Mouse (Mus musculus) midbrain, postnatal 0 days (tissue): ENCODE results near the gene Tgfbr1. TPM values are rescaled to one million over a fixed set of nuclear protein-coding genes. Genes with fewer than 3 reads are reported as not detected.

Source experiments
- ATAC-seq: fragments of 200-750 bp; cut with Nextera tagmentation; 2 replicates; pipeline ENCODE4 v1.8.0; 2017; ENCODE audit warnings: moderate number of reproducible peaks, mild to moderate bottlenecking, moderate TSS enrichment, moderate library complexity; ENCODE audit not compliant: low FRiP score
- DNase-seq: peaks from one replicate; pipeline ENCODE4 v3.0.0-alpha.2; 2015; ENCODE audit warnings: low spot score
- H3K27ac ChIP-seq: fragments of 300-500 bp; sonication (generic); 2 replicates; pipeline ENCODE4 v1.5.1; 2014; ENCODE audit warnings: low read depth, mild to moderate bottlenecking, low read length, mixed read lengths
- H3K27me3 ChIP-seq: fragments of 300-500 bp; sonication (generic); 2 replicates; pipeline ENCODE4 v1.6.1; 2014; ENCODE audit warnings: low read length, control low read depth, mixed read lengths; ENCODE audit not compliant: insufficient read depth
- H3K36me3 ChIP-seq: fragments of 300-500 bp; sonication (generic); 2 replicates; pipeline ENCODE4 v1.6.1; 2014; ENCODE audit warnings: low read length, control low read depth, mixed read lengths; ENCODE audit not compliant: insufficient read depth
- H3K4me1 ChIP-seq: fragments of 300-500 bp; sonication (generic); 2 replicates; pipeline ENCODE4 v1.6.1; 2014; ENCODE audit warnings: mild to moderate bottlenecking, control low read depth, antibody characterized with exemption, low read length, mixed read lengths; ENCODE audit not compliant: insufficient read depth
- H3K4me2 ChIP-seq: fragments of 300-500 bp; sonication (generic); 2 replicates; pipeline ENCODE4 v1.6.1; 2014; ENCODE audit warnings: low read depth, mild to moderate bottlenecking, low read length, mixed read lengths; ENCODE audit not compliant: poor library complexity, severe bottlenecking
- H3K4me3 ChIP-seq: fragments of 300-500 bp; sonication (generic); 2 replicates; pipeline ENCODE4 v1.5.1; 2014; ENCODE audit warnings: low read depth, mild to moderate bottlenecking, low read length, moderate library complexity
- H3K9ac ChIP-seq: fragments of 300-500 bp; sonication (generic); replicated peaks from 2 replicates; pipeline ENCODE4 v1.6.1; 2014; ENCODE audit warnings: mild to moderate bottlenecking, low read length, moderate library complexity, mixed read lengths; ENCODE audit not compliant: poor library complexity, severe bottlenecking
- H3K9me3 ChIP-seq: fragments of 300-500 bp; sonication (generic); 2 replicates; pipeline ENCODE4 v1.6.1; 2016; ENCODE audit warnings: low read length, control low read depth
- CTCF ChIP-seq: IDR thresholded peaks from 2 replicates; pipeline ENCODE4 v1.5.1; 2016; ENCODE audit warnings: antibody characterized with exemption, mild to moderate bottlenecking
- WGBS: fragments of 180-500 bp; shearing (Covaris S2); extraction: QIAGEN DNeasy Blood & Tissue Kit; methylation state at CpG from one replicate; pipeline ENCODE4 v1.1.7; 2014; 5-methylcytosine and 5-hydroxymethylcytosine counted together
- polyA plus RNA-seq: library from polyadenylated mRNA; unstranded; fragments of >200 nt; fragmentation: Nextera tagmentation; extraction: Ambion mirVana; gene quantifications from 2 replicates; pipeline ENCODE4 v1.2.1, GENCODE M21; 2015
- total RNA-seq: library from RNA; depleted of rRNA; stranded (reverse); fragments of >200 nt; gene quantifications from 2 replicates; pipeline ENCODE4 v1.2.3, GENCODE M21; 2014

Tgfbr1 gene
- total and polyA plus RNA-seq, 2 experiments from 2014 or later: 16.1 to 30.7 TPM

GRCm38 (mm10) chr4:47322315-47322714 is 30.7 kb upstream of the Tgfbr1 start:
- Histone ChIP-seq H3K27me3 (no peaks in the 10 kb centered on the region), H3K9me3 (no peaks in the 10 kb centered on the region), H3K27ac (no peak overlapping the region), H3K9ac (no peak overlapping the region), H3K4me3 (no peak overlapping the region), H3K36me3 (no peaks in the 10 kb centered on the region), H3K4me1 (no peaks in the 10 kb centered on the region), H3K4me2 (no peak overlapping the region)
- no peak for TF ChIP-seq CTCF
- WGBS: 81% methylated on average over 3 of the region's 3 CpGs
- DNase-seq (no peak), ATAC-seq (no peak)

DNA sequence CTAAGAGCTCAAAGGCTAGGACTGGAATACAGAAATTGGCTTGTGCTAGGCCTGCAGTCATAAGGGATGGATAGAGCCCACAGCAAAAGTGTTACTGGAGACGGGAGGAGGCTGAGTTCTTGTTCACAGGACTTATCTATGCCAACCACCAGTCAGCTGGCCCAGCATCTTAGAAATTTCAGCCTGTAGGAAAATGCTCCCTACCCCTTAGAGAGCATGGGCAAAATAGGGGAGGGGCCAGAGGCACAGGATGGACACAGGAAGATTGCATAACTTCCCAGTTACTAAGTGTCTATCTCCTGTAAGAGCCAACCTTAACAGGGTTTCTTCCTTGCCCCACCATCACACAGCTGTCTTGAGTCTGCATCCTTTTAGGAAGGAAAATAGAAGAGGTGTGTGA is 28.8 kb upstream of the Tgfbr1 start:
- Histone ChIP-seq H3K9ac (no peak overlapping the region), H3K36me3 (no peaks in the 10 kb centered on the region), H3K27me3 (no peaks in the 10 kb centered on the region), H3K4me3 (no peak overlapping the region), H3K27ac (no peak overlapping the region), H3K4me1 (no peaks in the 10 kb centered on the region), H3K9me3 (no peaks in the 10 kb centered on the region), H3K4me2 (no peak overlapping the region)
- TF ChIP-seq CTCF: no peak
- 80% methylated on average over 1 of the region's 1 CpGs for WGBS
- no peak for DNase-seq
- ATAC-seq: no peak

DNA sequence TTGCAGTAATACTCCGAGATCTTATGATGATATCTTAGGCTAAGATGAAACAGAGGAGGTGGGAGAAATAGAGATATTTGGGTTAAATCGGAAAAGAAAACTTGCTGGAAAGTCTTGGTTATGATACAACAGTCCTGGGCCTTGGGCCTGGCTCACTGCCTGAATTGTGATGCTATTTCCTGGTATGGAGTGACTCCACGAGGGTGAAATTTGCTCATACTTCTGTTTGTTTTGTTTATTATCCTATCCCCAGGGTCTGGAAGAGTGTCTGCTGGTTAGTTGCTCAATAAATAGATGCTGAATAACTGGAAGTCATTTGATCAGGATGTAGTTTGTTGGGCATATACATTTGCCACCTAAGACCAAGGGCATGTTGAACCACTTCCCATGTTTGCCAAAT is 25.2 kb upstream of the Tgfbr1 start:
- no peak for TF ChIP-seq CTCF
- Histone ChIP-seq H3K9me3 (no peaks in the 10 kb centered on the region), H3K27me3 (no peaks in the 10 kb centered on the region), H3K4me3 (no peak overlapping the region), H3K4me1 (no peaks in the 10 kb centered on the region), H3K4me2 (no peak overlapping the region), H3K27ac (no peak overlapping the region), H3K36me3 (no peaks in the 10 kb centered on the region), H3K9ac (no peak overlapping the region)
- ATAC-seq: no peak
- 78% methylated on average over 3 of the region's 3 CpGs for WGBS
- no peak for DNase-seq

DNA sequence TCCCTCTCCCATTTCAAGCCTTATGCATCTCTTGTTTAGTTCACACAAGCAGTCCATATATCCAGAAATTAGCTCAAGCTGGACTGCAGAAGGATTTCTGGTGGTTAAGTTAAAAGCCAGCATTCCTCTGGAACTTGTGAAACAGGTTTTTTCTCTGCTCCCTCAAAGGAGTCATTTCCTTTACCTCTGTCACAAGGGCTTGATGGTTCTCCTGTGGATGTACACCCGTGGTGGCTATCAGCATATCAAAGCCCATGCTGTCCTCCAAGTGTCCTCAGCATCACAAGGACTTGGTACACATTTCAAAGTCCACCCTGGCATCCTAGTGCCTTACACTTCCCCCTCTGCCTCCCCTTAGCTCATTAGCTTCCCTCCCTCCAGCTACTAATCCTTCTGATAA is 23.7 kb upstream of the Tgfbr1 start:
- Histone ChIP-seq H3K4me2 (no peak overlapping the region), H3K36me3 (no peaks in the 10 kb centered on the region), H3K4me1 (no peaks in the 10 kb centered on the region), H3K4me3 (no peak overlapping the region), H3K27ac (no peak overlapping the region), H3K9me3 (no peaks in the 10 kb centered on the region), H3K27me3 (no peaks in the 10 kb centered on the region), H3K9ac (no peak overlapping the region)
- DNase-seq (no peak), ATAC-seq (no peak)
- TF ChIP-seq CTCF: no peak
- 16% methylated on average over 1 of the region's 1 CpGs for WGBS

- H3K4me2 ChIP-seq: no peak overlapping the region
- ATAC-seq (no peak), DNase-seq (no peak)
- WGBS: 92% methylated on average over 13 of the region's 13 CpGs
- no peaks in the 10 kb centered on the region for H3K4me1 ChIP-seq
- no peak overlapping the region for H3K27ac ChIP-seq
- TF ChIP-seq CTCF: no peak
- H3K9me3 ChIP-seq: no peaks in the 10 kb centered on the region
- H3K27me3 ChIP-seq: no peaks in the 10 kb centered on the region
- H3K9ac ChIP-seq: no peak overlapping the region
- H3K4me3 ChIP-seq: no peak overlapping the region
- H3K36me3 ChIP-seq: no peaks in the 10 kb centered on the region
Measured at GRCm38 (mm10) chr4:47330378-47331052, 22.5 kb upstream of the Tgfbr1 start.

DNA sequence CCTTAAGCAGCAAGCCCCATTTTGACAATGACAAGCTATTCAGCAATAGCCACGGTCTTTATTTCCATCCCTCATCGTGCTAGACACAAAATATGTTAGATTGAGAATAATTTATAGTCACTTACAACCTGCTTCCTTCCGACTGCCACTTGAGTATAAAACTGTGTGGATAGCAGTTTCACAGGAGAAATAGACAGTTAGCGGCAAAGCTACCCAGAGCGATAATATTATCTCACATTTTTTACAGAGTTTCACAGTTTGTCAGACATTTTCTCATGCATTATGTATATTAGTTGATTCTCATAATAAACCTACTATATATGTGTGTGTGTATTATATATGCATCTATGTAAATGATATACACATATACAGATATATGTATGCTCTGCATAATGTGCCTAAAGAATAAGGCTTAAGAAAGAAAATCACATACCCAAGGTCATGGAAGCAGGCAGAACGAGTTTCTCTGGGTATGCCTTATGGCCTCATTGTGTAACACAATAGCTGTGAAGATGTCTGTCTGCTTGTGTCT is 20.1 kb upstream of the Tgfbr1 start:
- H3K27ac ChIP-seq: no peak overlapping the region
- 77% methylated on average over 6 of the region's 6 CpGs for WGBS
- no peaks in the 10 kb centered on the region for H3K9me3 ChIP-seq
- DNase-seq (no peak), ATAC-seq (no peak)
- no peaks in the 10 kb centered on the region for H3K36me3 ChIP-seq
- no peaks in the 10 kb centered on the region for H3K4me1 ChIP-seq
- H3K4me2 ChIP-seq: no peak overlapping the region
- no peak overlapping the region for H3K4me3 ChIP-seq
- no peak for TF ChIP-seq CTCF
- H3K9ac ChIP-seq: no peak overlapping the region
- no peaks in the 10 kb centered on the region for H3K27me3 ChIP-seq
